Mouse (Mus musculus): Measurements from ENCODE around the gene Meis2. TPM values are rescaled to one million over a fixed set of nuclear protein-coding genes. Genes with fewer than 3 reads are reported as not detected.

The Meis2 gene
- polyA plus RNA-seq, 1 experiment from 2014 or later = 17.1 TPM

GRCm38 (mm10) chr2:115924472-115924871 is 141.2 kb downstream of the Meis2 start:
- WGBS = 45% methylated on average over 6 of the region's 6 CpGs
- ATAC-seq (ENCODE audit: insufficient number of reproducible peaks, low FRiP score, low TSS enrichment, low read depth) = no peak
- Histone ChIP-seq H3K27ac (no peak overlapping the region), H3K4me2 (no peak overlapping the region), H3K9ac (no peak overlapping the region), H3K4me3 (no peak overlapping the region), H3K9me3 (no peaks in the 10 kb centered on the region), H3K4me1 (0 out of 2 replicates have a peak, but pooled peaks cover 5% of the 10 kb centered on the region), H3K36me3 (no peaks in the 10 kb centered on the region), H3K27me3 (no peaks in the 10 kb centered on the region)

DNA sequence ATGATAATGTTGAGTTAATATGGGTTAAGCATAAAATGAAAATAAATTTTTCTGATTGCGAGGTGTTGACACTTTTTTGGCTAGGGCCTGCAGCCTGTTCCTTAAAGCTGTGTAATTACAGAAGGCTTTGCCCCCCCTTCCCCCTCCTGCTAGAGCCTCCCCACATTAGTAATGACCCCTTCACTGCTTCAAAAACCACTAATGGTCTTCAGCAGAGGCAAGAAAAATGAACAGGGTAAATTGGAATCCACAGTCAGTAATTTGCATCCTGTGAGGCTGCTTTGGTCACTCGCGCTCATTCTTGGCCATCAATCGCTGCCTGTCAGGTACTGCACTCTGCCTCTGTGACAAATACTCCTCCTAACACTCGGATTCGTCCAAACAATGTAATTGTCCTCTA is 142.4 kb downstream of the Meis2 start:
- no peak for ATAC-seq (ENCODE audit: insufficient number of reproducible peaks, low FRiP score, low TSS enrichment, low read depth)
- Histone ChIP-seq H3K36me3 (no peaks in the 10 kb centered on the region), H3K4me3 (no peak overlapping the region), H3K9ac (no peak overlapping the region), H3K27ac (no peak overlapping the region), H3K9me3 (no peaks in the 10 kb centered on the region), H3K4me1 (0 out of 2 replicates have a peak, but pooled peaks cover 5% of the 10 kb centered on the region), H3K27me3 (no peaks in the 10 kb centered on the region), H3K4me2 (no peak overlapping the region)
- 26% methylated on average over 6 of the region's 6 CpGs for WGBS

DNA sequence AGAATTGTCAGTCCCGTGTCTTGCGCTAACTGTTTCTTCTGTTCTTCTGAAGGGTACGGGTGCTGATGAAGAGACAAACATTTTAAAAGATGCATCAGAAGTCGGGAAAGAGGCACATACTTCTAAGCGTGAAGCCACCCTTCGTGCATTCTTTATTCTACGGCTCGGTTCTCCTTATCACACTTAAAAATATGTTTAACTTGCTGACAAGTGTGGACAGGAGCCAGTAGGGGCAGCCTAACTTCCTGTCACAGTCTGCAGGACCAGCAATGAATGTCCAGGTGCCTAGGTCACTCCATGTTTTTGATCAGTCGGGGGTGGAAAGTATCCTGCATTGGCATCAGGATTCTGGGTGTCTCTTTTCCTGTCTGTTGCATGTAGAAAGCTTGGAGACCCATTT is 144.0 kb downstream of the Meis2 start:
- Histone ChIP-seq H3K27me3 (no peaks in the 10 kb centered on the region), H3K36me3 (no peaks in the 10 kb centered on the region), H3K4me2 (no peak overlapping the region), H3K4me3 (no peak overlapping the region), H3K9ac (no peak overlapping the region), H3K9me3 (no peaks in the 10 kb centered on the region), H3K4me1 (0 out of 2 replicates have a peak, but pooled peaks cover 5% of the 10 kb centered on the region), H3K27ac (no peak overlapping the region)
- 81% methylated on average over 9 of the region's 9 CpGs for WGBS
- no peak for ATAC-seq (ENCODE audit: insufficient number of reproducible peaks, low FRiP score, low TSS enrichment, low read depth)

DNA sequence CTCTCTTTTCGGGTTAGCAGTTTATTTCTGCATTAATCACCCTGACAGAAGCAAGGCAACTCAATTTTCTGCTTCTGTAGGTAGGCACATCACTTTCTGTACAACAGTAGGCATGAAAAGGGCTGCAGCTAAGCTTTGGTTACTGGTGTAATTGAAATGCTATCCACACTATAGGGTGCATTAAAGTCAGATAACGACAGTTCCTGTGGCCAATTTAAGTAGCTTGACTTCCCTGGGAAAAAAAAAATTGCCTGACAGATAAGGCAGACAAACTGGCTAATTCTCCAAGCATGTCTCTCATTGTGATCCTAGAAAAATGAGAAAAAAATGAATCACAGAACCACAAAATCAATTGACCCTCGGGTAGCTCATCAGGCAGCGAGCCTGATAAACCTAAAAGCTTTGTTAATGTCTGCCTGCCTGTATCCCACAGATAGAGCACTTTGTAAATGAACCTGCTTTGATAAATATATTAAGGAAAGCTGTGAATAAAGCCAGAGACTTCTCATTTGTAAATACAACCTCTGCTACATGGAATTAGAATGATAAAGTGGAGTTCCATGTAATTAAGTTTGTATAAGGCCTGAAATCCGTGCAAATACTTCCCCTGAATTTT is 145.2 kb downstream of the Meis2 start:
- no peak overlapping the region for H3K27ac ChIP-seq
- no peak overlapping the region for H3K4me3 ChIP-seq
- no peak overlapping the region for H3K9ac ChIP-seq
- WGBS = 69% methylated on average over 5 of the region's 5 CpGs
- H3K27me3 ChIP-seq = no peaks in the 10 kb centered on the region
- no peaks in the 10 kb centered on the region for H3K36me3 ChIP-seq
- 0 out of 2 replicates have a peak, but pooled peaks cover 5% of the 10 kb centered on the region for H3K4me1 ChIP-seq
- no peak overlapping the region for H3K4me2 ChIP-seq
- H3K9me3 ChIP-seq = no peaks in the 10 kb centered on the region
- no peak for ATAC-seq (ENCODE audit: insufficient number of reproducible peaks, low FRiP score, low TSS enrichment, low read depth)

DNA sequence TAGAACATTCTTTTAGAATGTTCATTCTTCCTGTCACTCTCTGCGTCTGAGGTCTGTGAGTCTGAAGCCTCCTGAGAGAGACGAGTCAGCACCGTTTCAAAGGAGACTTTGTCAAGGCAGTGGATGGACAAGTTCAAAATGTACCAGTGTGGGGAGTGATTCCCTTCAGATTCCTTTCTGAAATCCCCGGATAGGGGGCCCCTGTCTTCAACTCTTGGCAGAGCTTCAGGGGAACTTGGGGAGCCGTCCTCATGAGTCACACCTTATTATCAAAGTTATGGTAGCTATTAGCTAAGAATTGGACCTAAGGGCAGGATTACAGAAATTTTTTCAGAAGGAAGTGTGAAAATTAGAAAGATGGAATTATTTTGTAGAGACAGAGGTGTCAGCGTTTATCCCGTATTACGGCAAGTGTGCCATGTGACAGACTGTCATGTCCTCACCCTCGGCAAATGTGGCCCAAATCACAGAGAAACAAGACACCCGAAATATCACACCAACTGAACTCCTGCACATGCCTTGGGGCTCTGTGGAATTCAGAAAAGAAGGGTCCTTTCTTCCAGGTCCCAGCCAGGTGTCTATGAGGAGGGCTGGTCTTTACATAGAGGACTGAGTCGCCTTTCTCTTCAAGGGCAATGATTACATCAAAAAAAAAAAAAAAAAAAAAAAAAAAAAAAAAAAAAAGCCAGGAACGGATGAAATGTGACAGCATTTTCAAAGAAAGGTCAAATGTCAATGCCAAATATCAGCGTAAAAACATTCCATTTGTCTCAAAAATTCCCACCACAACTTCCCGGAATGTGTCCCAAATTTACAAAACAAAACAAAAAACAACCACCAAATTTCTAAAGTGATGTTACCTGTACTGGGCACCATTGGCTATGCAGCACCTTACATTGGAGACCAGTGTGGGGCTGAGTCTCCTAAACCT is 146.2 kb downstream of the Meis2 start:
- no peaks in the 10 kb centered on the region for H3K36me3 ChIP-seq
- H3K4me1 ChIP-seq = 0 out of 2 replicates have a peak, but pooled peaks cover 3% of the 10 kb centered on the region
- WGBS = 62% methylated on average over 14 of the region's 14 CpGs
- H3K27ac ChIP-seq = no peak overlapping the region
- no peak overlapping the region for H3K4me3 ChIP-seq
- no peaks in the 10 kb centered on the region for H3K9me3 ChIP-seq
- H3K4me2 ChIP-seq = no peak overlapping the region
- no peak for ATAC-seq (ENCODE audit: insufficient number of reproducible peaks, low FRiP score, low TSS enrichment, low read depth)
- H3K9ac ChIP-seq = no peak overlapping the region
- no peaks in the 10 kb centered on the region for H3K27me3 ChIP-seq

DNA sequence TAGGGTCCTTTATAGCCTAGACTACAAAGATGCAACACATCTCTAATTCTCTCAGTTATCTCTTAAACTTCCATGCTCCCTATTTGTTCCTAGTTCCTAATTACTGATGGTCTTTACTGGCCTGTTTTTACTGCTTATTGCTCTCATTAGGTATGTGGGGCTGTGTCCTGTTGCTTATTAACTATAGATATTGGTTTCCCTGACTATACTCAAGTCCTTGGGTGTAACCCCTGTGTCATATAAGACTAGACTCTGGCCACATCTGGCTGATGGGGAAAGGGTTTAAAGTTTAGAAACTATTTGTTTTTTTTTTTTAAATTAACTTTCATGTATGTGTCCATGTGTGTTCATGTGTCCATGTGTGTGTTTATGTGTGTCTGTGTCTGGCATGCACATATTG is 147.1 kb downstream of the Meis2 start:
- 0 out of 2 replicates have a peak, but pooled peaks cover 3% of the 10 kb centered on the region for H3K4me1 ChIP-seq
- no peaks in the 10 kb centered on the region for H3K27me3 ChIP-seq
- no peaks in the 10 kb centered on the region for H3K9me3 ChIP-seq
- no peak overlapping the region for H3K9ac ChIP-seq
- no peaks in the 10 kb centered on the region for H3K36me3 ChIP-seq
- H3K4me3 ChIP-seq = no peak overlapping the region
- no peak for ATAC-seq (ENCODE audit: insufficient number of reproducible peaks, low FRiP score, low TSS enrichment, low read depth)
- H3K4me2 ChIP-seq = no peak overlapping the region
- H3K27ac ChIP-seq = no peak overlapping the region

GRCm38 (mm10) chr2:115914539-115914938 is 151.1 kb downstream of the Meis2 start:
- WGBS = 67% methylated on average over 4 of the region's 4 CpGs
- ATAC-seq (ENCODE audit: insufficient number of reproducible peaks, low FRiP score, low TSS enrichment, low read depth) = no peak

GRCm38 (mm10) chr2:115912948-115913529 is 152.6 kb downstream of the Meis2 start:
- Histone ChIP-seq H3K27ac (no peak overlapping the region), H3K27me3 (no peaks in the 10 kb centered on the region), H3K4me1 (no peaks in the 10 kb centered on the region), H3K9me3 (no peaks in the 10 kb centered on the region), H3K4me2 (no peak overlapping the region), H3K4me3 (no peak overlapping the region), H3K36me3 (no peaks in the 10 kb centered on the region), H3K9ac (no peak overlapping the region)
- 79% methylated on average over 7 of the region's 7 CpGs for WGBS
- ATAC-seq (ENCODE audit: insufficient number of reproducible peaks, low FRiP score, low TSS enrichment, low read depth) = no peak

More at GRCm38 (mm10) chr2:115914539-115914938, 151.1 kb downstream of the Meis2 start:
- H3K27me3 ChIP-seq = no peaks in the 10 kb centered on the region
- no peaks in the 10 kb centered on the region for H3K36me3 ChIP-seq
- H3K4me1 ChIP-seq = no peaks in the 10 kb centered on the region
- H3K9ac ChIP-seq = no peak overlapping the region
- no peak overlapping the region for H3K4me2 ChIP-seq
- no peak overlapping the region for H3K27ac ChIP-seq
- H3K9me3 ChIP-seq = no peaks in the 10 kb centered on the region
- H3K4me3 ChIP-seq = no peak overlapping the region

- no peak for ATAC-seq (ENCODE audit: insufficient number of reproducible peaks, low FRiP score, low TSS enrichment, low read depth)
- Histone ChIP-seq H3K27ac (no peak overlapping the region), H3K9me3 (no peaks in the 10 kb centered on the region), H3K4me2 (no peak overlapping the region), H3K9ac (no peak overlapping the region), H3K36me3 (no peaks in the 10 kb centered on the region), H3K27me3 (no peaks in the 10 kb centered on the region), H3K4me1 (no peaks in the 10 kb centered on the region), H3K4me3 (no peak overlapping the region)
- 69% methylated on average over 17 of the region's 17 CpGs for WGBS
Measured at GRCm38 (mm10) chr2:115911913-115912642, 153.6 kb downstream of the Meis2 start.

GRCm38 (mm10) chr2:115910217-115910616 is 155.4 kb downstream of the Meis2 start:
- Histone ChIP-seq H3K4me1 (no peaks in the 10 kb centered on the region), H3K9ac (no peak overlapping the region), H3K4me2 (no peak overlapping the region), H3K9me3 (no peaks in the 10 kb centered on the region), H3K27ac (no peak overlapping the region), H3K4me3 (no peak overlapping the region), H3K27me3 (no peaks in the 10 kb centered on the region), H3K36me3 (no peaks in the 10 kb centered on the region)
- no peak for ATAC-seq (ENCODE audit: insufficient number of reproducible peaks, low FRiP score, low TSS enrichment, low read depth)
- WGBS = 80% methylated on average over 4 of the region's 4 CpGs

DNA sequence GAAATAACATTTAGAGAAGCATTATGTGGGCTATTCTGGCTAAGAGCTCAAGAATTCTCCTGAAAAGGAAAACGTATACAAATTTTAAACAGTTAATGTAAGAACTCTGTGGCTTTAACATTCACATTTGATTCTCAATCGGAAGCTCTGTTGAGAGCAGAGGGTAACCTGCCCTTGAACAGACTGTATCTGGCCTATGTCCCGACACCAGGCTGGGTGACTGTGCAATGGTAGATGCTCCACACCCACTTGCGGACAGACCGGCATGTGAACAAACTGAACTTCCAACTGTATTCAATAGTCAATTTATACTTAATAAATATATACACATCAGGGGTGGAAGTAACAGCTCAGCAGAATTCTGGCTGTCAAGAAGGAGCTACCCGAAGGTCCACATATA is 164.6 kb downstream of the Meis2 start:
- Histone ChIP-seq H3K36me3 (no peaks in the 10 kb centered on the region), H3K4me3 (no peak overlapping the region), H3K27me3 (no peaks in the 10 kb centered on the region), H3K4me1 (peaks cover 7% of the 10 kb centered on the region; the same call in 1 of the 2 replicates), H3K9me3 (no peaks in the 10 kb centered on the region), H3K9ac (no peak overlapping the region), H3K4me2 (no peak overlapping the region), H3K27ac (no peak overlapping the region)
- ATAC-seq (ENCODE audit: insufficient number of reproducible peaks, low FRiP score, low TSS enrichment, low read depth) = no peak
- WGBS = 90% methylated on average over 6 of the region's 6 CpGs

All from limb, embryonic 15.5 days (tissue).